Mouse (Mus musculus) brain, adult 10 weeks (tissue): ENCODE data around the gene Phyhipl. TPM values are rescaled to one million over a fixed set of nuclear protein-coding genes. Genes with fewer than 3 reads are reported as not detected.

Experiments used
- polyA plus RNA-seq: library from polyadenylated mRNA; stranded (reverse); fragments of 350-450 nt; fragmentation: Illumina TruSeq; extraction: RNeasy Lipid Tissue Mini Kit (QIAGEN cat#74804); gene quantifications from one replicate; pipeline ENCODE4 v1.2.3, GENCODE M21; 2015; ENCODE audit warnings: low read depth, low replicate concordance

Phyhipl gene
- polyA plus RNA-seq: 215 TPM

GRCm38 (mm10) chr10:70655828-70656227 is at the start of gene Phyhipl:
Phyhipl (minus strand) TSS chr10:70655965.

Other genes with a start within 250 kb of the Phyhipl start
- gene Fam13c, start 215.5 kb downstream of the Phyhipl start, polyA plus RNA-seq: 50.9 TPM